Mouse (Mus musculus) right cerebral cortex, postnatal 25 days (tissue): ENCODE results near the gene Vps29.
A peak's percentile ranks its signal among the peaks of the same experiment; 100 is the strongest.

ENCODE experiments used
- DNase-seq: peaks from one replicate; pipeline ENCODE4 v3.0.0; 2022

Gene Vps29

DNA sequence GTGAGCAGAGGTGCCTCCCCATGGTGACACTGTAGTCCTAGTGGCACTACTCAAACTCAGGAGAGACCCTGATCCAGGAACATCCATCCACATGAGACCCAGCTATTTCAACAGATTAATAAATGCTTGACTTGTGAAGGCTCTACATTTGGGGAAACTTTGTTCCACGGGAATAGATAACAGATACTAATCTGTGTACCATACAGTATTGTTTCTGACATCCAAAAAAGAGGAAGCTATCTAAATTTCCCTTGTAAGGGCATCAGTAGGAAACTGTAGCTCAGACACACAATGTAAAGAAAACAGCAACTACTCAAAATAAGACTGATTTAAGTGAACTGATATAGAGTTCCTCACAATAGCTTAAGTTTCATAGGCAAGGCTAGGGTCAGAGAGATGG is 11.3 kb upstream of the Vps29 start:
- no peak for DNase-seq

DNA sequence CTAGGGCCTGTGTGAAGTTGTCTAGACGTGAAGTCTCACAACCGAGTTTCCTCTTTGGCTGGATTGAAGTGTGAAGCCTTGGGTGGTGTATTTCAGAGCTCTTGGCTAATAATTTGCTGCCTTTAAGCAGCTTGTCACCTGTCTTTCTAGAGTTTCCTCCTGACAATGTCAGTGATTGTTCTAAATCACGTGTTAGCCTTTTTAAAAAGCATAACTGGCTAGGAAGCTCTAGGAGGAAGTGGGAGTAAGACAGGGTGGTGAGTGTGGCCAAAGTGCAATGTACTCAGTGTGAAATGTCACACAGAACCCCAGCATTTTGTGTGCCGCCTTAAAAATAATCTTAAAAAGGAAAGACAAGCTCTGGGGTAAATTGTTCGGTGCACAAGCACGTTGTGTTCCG is 10.4 kb upstream of the Vps29 start:
- DNase-seq, result no peak

DNA sequence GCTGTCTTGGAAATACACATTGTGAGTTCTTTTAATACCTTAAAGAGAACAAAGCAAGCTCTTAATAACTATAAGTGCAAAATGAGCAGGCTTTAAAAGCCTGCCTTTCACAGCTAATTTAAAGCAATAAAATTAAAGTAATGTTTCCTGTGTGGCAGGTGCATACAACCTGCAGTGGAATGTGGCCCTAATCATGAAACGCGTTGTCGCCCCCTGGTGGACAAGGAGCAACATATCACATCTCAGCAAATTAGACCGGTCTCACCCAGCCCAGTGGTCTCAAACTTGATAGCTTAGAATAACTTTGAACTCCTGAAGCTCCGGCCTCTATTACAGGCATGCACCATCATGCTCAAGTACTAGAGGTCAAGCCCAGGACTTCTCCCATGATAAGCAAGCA is 9.9 kb upstream of the Vps29 start:
- peak; percentile 60 for DNase-seq

DNA sequence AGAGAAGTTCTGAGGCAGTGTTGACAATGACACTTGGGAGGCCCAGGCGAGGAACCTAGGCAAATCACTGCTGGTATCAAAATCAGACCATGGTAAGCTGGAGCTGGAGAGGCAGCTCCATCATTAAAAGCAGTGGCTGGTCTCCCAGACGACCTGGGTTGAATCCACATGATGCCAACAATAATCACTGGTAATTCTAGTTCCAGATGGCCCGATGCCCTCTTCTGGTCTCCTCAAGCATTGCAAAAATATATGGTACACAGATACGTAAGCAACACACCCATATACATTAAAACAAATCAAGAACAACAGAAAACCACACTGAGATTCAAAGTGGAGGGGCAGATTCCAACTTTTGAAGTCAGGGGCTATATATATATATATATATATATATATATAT is 8.4 kb upstream of the Vps29 start:
- DNase-seq, result no peak

DNA sequence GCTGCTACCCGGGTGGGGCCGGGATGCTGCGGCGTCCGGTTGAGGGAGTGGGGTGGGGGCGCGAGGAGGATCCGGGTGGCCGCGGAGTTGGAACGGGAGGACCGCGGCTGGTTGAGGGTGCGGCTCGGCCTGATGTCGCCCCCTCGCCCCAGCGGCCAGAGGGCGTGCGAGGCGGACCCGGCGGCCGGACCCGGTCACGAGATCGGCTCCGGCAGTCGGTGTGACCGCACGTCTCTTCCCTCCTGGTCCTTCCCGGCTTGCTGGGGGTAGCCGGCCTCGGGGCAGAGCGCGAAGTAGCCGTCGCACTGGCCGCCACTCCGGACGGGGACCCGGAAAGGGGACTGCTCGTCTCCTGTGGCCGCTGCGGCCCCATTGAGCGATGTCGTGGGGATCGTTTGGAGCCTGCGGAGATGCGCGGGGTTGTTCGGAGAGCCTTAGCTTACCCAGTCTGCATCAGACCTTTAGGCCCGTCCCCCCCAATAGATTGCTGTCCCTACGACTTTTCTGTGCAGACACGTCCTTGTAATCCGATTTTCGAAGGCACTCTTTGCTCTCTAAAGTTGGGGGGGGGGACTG is 411 bp downstream of the Vps29 start:
- DNase-seq, result no peak

- no peak for DNase-seq
Observed at GRCm38 (mm10) chr5:122371591-122372191, 17.5 kb downstream of the Vps29 start, which contains the start of gene Gpn3. Gpn3 (plus strand) TSS chr5:122371876.

- peak; percentile 100 for DNase-seq
Observed at GRCm38 (mm10) chr5:122372192-122372769, 18.1 kb downstream of the Vps29 start, which contains the start of gene Fam216a. Fam216a (minus strand) TSS chr5:122372364.

DNA sequence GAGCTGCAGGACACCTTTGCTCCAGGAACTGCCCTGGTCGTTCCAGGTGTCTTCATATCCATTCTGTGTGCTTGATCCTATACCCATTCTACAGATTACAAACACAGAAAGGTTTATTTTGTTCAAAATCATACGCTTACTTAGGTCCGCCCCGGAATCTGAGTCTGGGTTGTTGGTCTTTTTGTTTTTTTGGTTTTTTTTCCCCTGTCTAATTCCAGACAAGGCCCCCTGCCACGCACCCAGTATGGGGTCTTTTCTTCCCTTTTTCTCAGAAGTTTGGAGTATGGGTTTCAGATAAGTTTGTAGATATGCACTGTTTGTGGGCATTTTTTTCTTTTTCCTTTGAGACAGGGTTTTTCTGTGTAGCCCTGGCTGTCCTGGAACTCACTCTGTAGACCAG is 18.7 kb downstream of the Vps29 start:
- no peak for DNase-seq

DNA sequence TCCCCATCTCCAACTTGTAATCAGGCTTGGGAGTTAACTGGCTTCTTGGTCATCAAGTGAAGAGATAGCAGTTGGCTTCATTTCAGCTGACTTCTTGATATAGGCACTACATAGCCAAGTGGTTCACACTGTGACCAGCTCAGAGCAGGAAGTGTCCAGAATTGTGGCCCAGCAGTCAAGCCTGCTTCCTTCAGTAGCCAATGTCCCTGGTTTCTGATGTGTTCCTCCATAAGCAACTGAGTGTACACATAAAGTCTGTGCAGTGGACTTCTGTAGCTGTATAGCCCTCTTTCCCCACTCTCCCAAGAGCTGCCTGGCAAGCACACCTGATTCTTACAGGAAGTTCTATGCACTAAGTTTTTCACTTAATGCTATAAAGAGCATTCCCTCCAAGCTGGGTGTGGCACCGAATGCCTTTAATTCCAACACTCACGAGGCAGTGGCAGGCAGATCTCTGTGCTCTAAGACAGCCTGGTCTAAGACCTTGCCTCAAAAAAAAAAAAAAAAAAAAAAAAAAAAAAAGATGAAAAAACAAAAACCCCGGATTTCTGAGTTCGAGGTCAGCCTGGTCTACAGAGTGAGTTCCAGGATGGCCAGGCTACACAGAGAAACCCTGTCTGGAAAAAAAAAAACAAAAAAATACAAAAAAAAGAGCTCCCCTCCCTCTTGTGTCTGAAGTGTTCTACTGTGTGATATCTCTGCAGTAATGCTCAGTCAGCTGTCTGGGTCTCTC is 23.1 kb downstream of the Vps29 start:
- DNase-seq, result no peak

GRCm38 (mm10) chr5:122378171-122378570 is 24.0 kb downstream of the Vps29 start:
- DNase-seq, result no peak

DNA sequence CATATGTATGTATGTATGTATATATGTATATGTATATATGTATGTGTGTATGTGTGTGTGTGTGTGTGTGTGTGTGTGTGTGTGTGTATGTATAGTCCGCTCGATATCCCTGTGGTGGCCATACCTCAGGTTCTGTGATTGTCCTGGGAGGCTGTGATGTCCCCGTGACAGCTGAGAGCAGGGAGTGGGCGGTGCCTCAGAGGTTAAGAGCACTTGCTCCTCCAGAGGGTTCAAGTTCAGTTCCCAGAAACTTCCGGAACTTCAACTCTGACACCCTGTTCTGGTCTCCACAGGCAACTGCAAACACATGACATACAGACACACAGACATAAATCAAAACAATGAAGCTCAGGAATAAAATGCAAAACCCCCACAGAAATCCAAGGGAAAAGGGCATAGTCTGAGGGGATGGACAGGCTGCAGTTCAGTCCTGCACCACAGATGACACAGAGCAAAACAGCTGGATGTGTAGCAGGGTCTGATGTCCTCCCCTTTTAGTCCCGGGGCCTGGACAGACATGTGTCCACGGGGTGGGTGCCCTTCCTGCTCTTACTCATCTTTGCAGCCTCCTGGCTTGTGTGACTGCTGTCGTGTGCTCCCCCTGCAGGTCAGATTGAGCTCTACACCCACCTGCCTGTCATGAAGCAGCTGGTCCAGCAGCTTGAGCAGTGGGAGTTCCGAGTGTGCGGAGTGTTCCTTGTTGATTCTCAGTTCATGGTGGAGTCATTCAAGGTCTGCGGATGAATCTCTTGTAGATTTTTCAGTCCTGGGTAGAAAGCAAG is 25.4 kb downstream of the Vps29 start:
- peak; percentile 70 for DNase-seq

DNA sequence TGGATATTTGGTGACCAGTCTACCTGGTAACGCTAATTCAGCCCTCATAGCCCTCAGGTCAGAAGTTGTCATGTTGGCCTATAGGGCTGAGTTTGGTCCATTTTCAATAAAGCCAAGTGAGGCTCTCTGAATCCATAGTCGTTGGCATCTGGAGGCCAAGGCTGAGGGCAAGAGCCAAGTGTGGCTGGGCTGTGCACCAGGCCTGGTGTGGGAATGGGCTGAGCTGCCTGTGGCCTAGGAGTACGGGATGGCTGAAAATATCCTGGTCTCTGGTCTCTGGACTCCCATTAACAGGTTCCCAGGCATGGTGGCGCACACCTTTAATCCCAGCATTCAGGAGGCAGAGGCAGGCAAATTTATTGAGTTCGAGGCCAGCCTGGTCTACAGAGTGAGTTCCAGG is 35.8 kb downstream of the Vps29 start:
- no peak for DNase-seq

DNA sequence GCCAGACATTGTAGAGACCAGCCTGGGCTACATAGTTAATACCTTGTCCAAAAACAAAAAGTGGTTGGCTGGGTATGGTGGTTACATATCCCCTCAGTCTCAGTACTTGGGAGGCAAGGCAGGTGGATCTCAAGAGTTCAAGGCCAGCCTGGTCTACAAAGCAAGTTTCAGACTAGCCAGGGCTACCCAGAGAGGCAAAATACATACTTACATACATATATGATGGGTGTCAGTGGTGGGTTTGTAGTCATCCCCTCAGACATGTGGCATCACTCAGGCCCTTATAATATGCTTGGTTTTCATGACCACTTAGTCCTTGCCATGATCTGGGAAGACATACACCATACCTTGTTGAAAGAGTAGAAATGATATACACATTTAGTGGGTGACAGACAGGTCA is 36.5 kb downstream of the Vps29 start:
- DNase-seq, result no peak

GRCm38 (mm10) chr5:122391178-122391785 is 37.1 kb downstream of the Vps29 start:
- DNase-seq, result no peak

DNA sequence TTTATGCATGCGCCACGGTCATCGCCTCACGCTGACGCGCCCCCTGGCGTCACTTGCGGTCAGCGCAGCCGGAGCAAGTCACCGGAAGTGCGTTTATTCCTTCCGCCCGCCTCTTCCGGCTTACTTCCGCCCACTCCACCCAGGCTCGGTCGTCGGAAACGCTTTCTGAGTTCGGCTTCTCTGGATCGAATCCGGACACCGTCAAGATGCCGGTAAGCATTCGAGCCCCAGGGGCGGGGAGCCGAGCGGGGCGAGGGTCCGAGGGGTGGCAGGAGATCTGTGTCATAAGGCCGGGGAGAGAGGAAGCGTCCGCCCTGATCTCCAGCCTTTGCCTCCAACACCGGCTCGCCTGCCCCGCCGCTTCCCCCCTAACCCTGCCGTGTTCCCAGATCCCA is 37.6 kb downstream of the Vps29 start, which contains the start of gene Arpc3:
Gene Arpc3, plus strand, starts transcription at position 93 of the 395 bp plus-strand sequence.
- peak; percentile 91 for DNase-seq

- peak; percentile 29 for DNase-seq
Observed at GRCm38 (mm10) chr5:122392227-122393004, 38.2 kb downstream of the Vps29 start.

GRCm38 (mm10) chr5:122393887-122394286 is 39.7 kb downstream of the Vps29 start:
- peak; percentile 56 for DNase-seq

DNA sequence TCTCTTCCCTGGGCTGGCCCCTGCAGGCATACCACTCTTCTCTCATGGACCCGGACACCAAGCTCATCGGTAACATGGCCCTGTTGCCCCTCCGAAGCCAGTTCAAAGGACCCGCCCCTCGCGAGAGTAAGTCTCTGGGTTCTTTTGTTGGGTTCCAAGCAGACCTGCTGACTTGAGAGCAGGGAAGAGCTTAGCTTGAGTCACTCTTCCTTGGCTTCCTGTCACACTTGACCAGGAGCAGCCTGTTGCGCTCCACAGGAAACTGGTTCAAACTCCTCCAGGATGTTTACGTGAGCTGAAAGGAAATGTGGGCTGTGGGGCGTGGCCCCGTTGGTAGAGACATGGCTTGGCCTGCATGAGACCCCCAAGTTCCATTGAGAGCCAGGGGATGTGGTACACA is 42.6 kb downstream of the Vps29 start:
- no peak for DNase-seq

- DNase-seq, result no peak
Observed at GRCm38 (mm10) chr5:122397495-122397894, 43.3 kb downstream of the Vps29 start.

- DNase-seq, result no peak
Observed at GRCm38 (mm10) chr5:122399871-122400270, 45.7 kb downstream of the Vps29 start.

DNA sequence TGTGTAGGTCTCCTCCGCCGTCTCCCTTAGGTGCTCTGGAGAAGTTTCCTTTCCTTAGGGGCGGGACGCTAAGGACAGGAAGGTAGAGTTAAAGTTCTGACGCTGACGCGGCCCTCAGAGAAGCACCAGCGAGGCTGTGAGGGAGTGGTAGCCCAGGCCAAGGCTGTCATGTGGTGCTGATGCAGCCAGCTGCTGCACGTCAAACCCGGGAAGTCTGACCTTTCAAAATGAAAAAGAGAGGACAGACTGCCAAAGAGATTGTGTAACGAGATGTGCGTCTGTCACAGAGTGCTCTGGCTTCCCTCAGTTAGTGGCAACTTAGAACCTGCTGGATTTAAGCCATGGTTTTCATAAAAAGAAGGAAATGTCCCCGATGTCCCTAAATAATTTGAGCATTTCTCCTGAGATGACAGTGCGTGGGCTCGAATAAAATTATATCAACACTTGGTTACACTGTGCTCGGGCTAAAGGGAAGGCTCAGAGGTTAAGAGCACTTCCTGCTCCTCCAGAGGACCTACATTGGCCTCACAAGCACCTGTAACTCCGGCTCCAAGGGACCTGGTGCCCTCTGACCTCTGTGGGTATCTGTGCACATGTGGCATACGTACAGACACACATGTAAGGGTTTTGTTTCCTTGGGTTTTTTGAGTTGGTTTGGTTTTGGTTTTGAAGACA is 46.6 kb downstream of the Vps29 start:
- peak; percentile 38 for DNase-seq
